Mouse (Mus musculus) intestine, embryonic 14.5 days (tissue): ENCODE measurements at regions not wholly inside any gene's neighbourhood (a gene's known extent, or its start where the extent isn't known, plus 50 kb on each side); places are given as distances from the start of the nearest gene placed in this dataset.

ENCODE experiments used
- ATAC-seq: fragments of 200-750 bp; cut with Nextera tagmentation; replicated peaks from 2 replicates; pipeline ENCODE4 v1.8.0; 2017; ENCODE audit warnings: low read depth, moderate number of reproducible peaks, moderate TSS enrichment, moderate library complexity; ENCODE audit not compliant: low FRiP score, low TSS enrichment
- DNase-seq: peaks from one replicate; pipeline ENCODE4 v3.0.0-alpha.2; 2018; ENCODE audit warnings: low spot score
- H3K27ac ChIP-seq: fragments of 300-500 bp; sonication (generic); 2 replicates; pipeline ENCODE4 v1.5.1; 2014; ENCODE audit warnings: low read depth, mild to moderate bottlenecking, control low read depth
- H3K27me3 ChIP-seq: fragments of 300-500 bp; sonication (generic); replicated peaks from 2 replicates; pipeline ENCODE4 v1.6.1; 2014; ENCODE audit warnings: low read length, control low read depth; ENCODE audit not compliant: control insufficient read depth, insufficient read depth
- H3K36me3 ChIP-seq: fragments of 300-500 bp; sonication (generic); 2 replicates; pipeline ENCODE4 v1.6.1; 2014; ENCODE audit warnings: low read length, control low read depth; ENCODE audit not compliant: control insufficient read depth, insufficient read depth
- H3K4me1 ChIP-seq: fragments of 300-500 bp; sonication (generic); replicated peaks from 2 replicates; pipeline ENCODE4 v1.6.1; 2014; ENCODE audit warnings: low read length, control low read depth, mixed read lengths; ENCODE audit not compliant: control insufficient read depth, insufficient read depth
- H3K4me2 ChIP-seq: fragments of 300-500 bp; sonication (generic); 2 replicates; pipeline ENCODE4 v1.6.1; 2014; ENCODE audit warnings: low read length
- H3K4me3 ChIP-seq: fragments of 300-500 bp; sonication (generic); 2 replicates; pipeline ENCODE4 v1.5.1; 2014; ENCODE audit warnings: low read depth, low read length, control low read depth, mixed read lengths
- H3K9ac ChIP-seq: fragments of 300-500 bp; sonication (generic); 2 replicates; pipeline ENCODE4 v1.6.1; 2014; ENCODE audit warnings: mild to moderate bottlenecking, low read length
- H3K9me3 ChIP-seq: fragments of 300-500 bp; sonication (generic); 2 replicates; pipeline ENCODE4 v1.6.1; 2016; ENCODE audit warnings: low read length, control low read depth; ENCODE audit not compliant: control insufficient read depth
- WGBS: fragments of 180-500 bp; shearing (Covaris S2); extraction: QIAGEN DNeasy Blood & Tissue Kit; methylation state at CpG from one replicate; pipeline ENCODE4 v1.1.7; 2014; 5-methylcytosine and 5-hydroxymethylcytosine counted together

- no peak overlapping the region for H3K4me2 ChIP-seq
- ATAC-seq = no peak
- 80% methylated on average over 3 of the region's 3 CpGs for WGBS
These were observed 254.5 kb downstream of the Qk start for GRCm38 (mm10) chr17:10065131-10065530.

GRCm38 (mm10) chr17:10062546-10063100 lies 257.0 kb downstream of the Qk start:
- no peak overlapping the region for H3K9ac ChIP-seq
- no peaks in the 10 kb centered on the region for H3K36me3 ChIP-seq
- H3K4me2 ChIP-seq = no peak overlapping the region
- no peak for DNase-seq
- H3K4me3 ChIP-seq = no peak overlapping the region
- WGBS = 80% methylated on average over 8 of the region's 8 CpGs
- H3K27me3 ChIP-seq = no peaks in the 10 kb centered on the region
- H3K4me1 ChIP-seq = no peaks in the 10 kb centered on the region
- no peaks in the 10 kb centered on the region for H3K9me3 ChIP-seq
- H3K27ac ChIP-seq = no peak overlapping the region
- no peak for ATAC-seq

More at GRCm38 (mm10) chr17:10065131-10065530, 254.5 kb downstream of the Qk start:
- Histone ChIP-seq H3K36me3 (no peaks in the 10 kb centered on the region), H3K27me3 (no peaks in the 10 kb centered on the region), H3K27ac (no peak overlapping the region), H3K4me3 (no peak overlapping the region), H3K9me3 (no peaks in the 10 kb centered on the region), H3K9ac (no peak overlapping the region), H3K4me1 (no peaks in the 10 kb centered on the region)
- no peak for DNase-seq

- Histone ChIP-seq H3K4me1 (no peaks in the 10 kb centered on the region), H3K9ac (no peak overlapping the region), H3K27me3 (no peaks in the 10 kb centered on the region), H3K36me3 (no peaks in the 10 kb centered on the region), H3K4me3 (no peak overlapping the region), H3K27ac (no peak overlapping the region), H3K9me3 (no peaks in the 10 kb centered on the region), H3K4me2 (no peak overlapping the region)
- ATAC-seq (no peak), DNase-seq (no peak)
- 92% methylated on average over 1 of the region's 1 CpGs for WGBS
These were observed 261.9 kb downstream of the Qk start for GRCm38 (mm10) chr17:10057736-10058135.

GRCm38 (mm10) chr17:10056096-10056495 lies 263.6 kb downstream of the Qk start:
- DNase-seq (no peak), ATAC-seq (no peak)
- H3K27ac ChIP-seq = no peak overlapping the region
- H3K4me1 ChIP-seq = no peaks in the 10 kb centered on the region
- no peaks in the 10 kb centered on the region for H3K27me3 ChIP-seq
- H3K36me3 ChIP-seq = no peaks in the 10 kb centered on the region
- H3K9me3 ChIP-seq = no peaks in the 10 kb centered on the region
- no peak overlapping the region for H3K4me3 ChIP-seq
- WGBS = 84% methylated on average over 2 of the region's 2 CpGs
- H3K9ac ChIP-seq = no peak overlapping the region
- H3K4me2 ChIP-seq = no peak overlapping the region

GRCm38 (mm10) chr17:10054375-10054774 lies 265.3 kb downstream of the Qk start:
- no peak overlapping the region for H3K9ac ChIP-seq
- 80% methylated on average over 5 of the region's 5 CpGs for WGBS
- H3K27ac ChIP-seq = no peak overlapping the region
- DNase-seq (no peak), ATAC-seq (no peak)
- no peak overlapping the region for H3K4me3 ChIP-seq
- H3K27me3 ChIP-seq = no peaks in the 10 kb centered on the region
- no peak overlapping the region for H3K4me2 ChIP-seq
- H3K36me3 ChIP-seq = no peaks in the 10 kb centered on the region
- no peaks in the 10 kb centered on the region for H3K9me3 ChIP-seq
- no peaks in the 10 kb centered on the region for H3K4me1 ChIP-seq

- H3K4me1 ChIP-seq = no peaks in the 10 kb centered on the region
These were observed 275.3 kb downstream of the Qk start for GRCm38 (mm10) chr17:10044336-10044735.

GRCm38 (mm10) chr17:10042042-10042652 lies 277.5 kb downstream of the Qk start:
- no peaks in the 10 kb centered on the region for H3K27me3 ChIP-seq
- ATAC-seq (no peak), DNase-seq (no peak)
- H3K4me3 ChIP-seq = no peak overlapping the region
- no peaks in the 10 kb centered on the region for H3K4me1 ChIP-seq
- no peak overlapping the region for H3K27ac ChIP-seq
- H3K36me3 ChIP-seq = no peaks in the 10 kb centered on the region
- no peak overlapping the region for H3K4me2 ChIP-seq
- H3K9me3 ChIP-seq = no peaks in the 10 kb centered on the region
- no peak overlapping the region for H3K9ac ChIP-seq
- 86% methylated on average over 5 of the region's 5 CpGs for WGBS

More at GRCm38 (mm10) chr17:10044336-10044735, 275.3 kb downstream of the Qk start:
- no peak overlapping the region for H3K9ac ChIP-seq
- ATAC-seq = no peak
- H3K27ac ChIP-seq = no peak overlapping the region
- no peaks in the 10 kb centered on the region for H3K9me3 ChIP-seq
- H3K36me3 ChIP-seq = no peaks in the 10 kb centered on the region
- H3K4me3 ChIP-seq = no peak overlapping the region
- no peak for DNase-seq
- no peak overlapping the region for H3K4me2 ChIP-seq
- 67% methylated on average over 5 of the region's 5 CpGs for WGBS
- no peaks in the 10 kb centered on the region for H3K27me3 ChIP-seq

- Histone ChIP-seq H3K36me3 (no peaks in the 10 kb centered on the region), H3K9me3 (no peaks in the 10 kb centered on the region), H3K4me2 (no peak overlapping the region), H3K27me3 (no peaks in the 10 kb centered on the region), H3K27ac (no peak overlapping the region), H3K4me3 (no peak overlapping the region), H3K4me1 (no peaks in the 10 kb centered on the region), H3K9ac (no peak overlapping the region)
- 36% methylated on average over 4 of the region's 4 CpGs for WGBS
- DNase-seq (no peak), ATAC-seq (no peak)
These were observed 278.7 kb downstream of the Qk start for GRCm38 (mm10) chr17:10040951-10041359.

GRCm38 (mm10) chr17:10040375-10040774 lies 279.3 kb downstream of the Qk start:
- Histone ChIP-seq H3K4me1 (no peaks in the 10 kb centered on the region), H3K36me3 (no peaks in the 10 kb centered on the region), H3K9ac (no peak overlapping the region), H3K27me3 (no peaks in the 10 kb centered on the region), H3K4me3 (no peak overlapping the region), H3K27ac (no peak overlapping the region), H3K9me3 (no peaks in the 10 kb centered on the region), H3K4me2 (no peak overlapping the region)
- ATAC-seq = no peak
- no peak for DNase-seq
- 59% methylated on average over 4 of the region's 4 CpGs for WGBS
